Mouse (Mus musculus) MEL (cell line): ENCODE data around the gene Evl.

Experiments used
- CTCF ChIP-seq, 3 experiments: IDR thresholded peaks in 2 of 3; conservative IDR thresholded peaks in 1 of 3; 2 replicates each; pipeline ENCODE4 v1.5.1; 2011 to 2012; ENCODE audit warnings: low read length in 3 of 3, low read depth in 2 of 3, mild to moderate bottlenecking in 2 of 3, improper control_type of control experiment in 1 of 3, inconsistent platforms in 1 of 3, mixed read lengths in 1 of 3, moderate library complexity in 1 of 3; ENCODE audit not compliant: control insufficient read depth in 1 of 3, insufficient read depth in 1 of 3, poor library complexity in 1 of 3, severe bottlenecking in 1 of 3
- EP300 ChIP-seq, 2 experiments: IDR thresholded peaks; 2 replicates each; pipeline ENCODE4 v1.6.1; 2011; ENCODE audit warnings: improper control_type of control experiment in 2 of 2, low read length in 2 of 2, low read depth in 1 of 2, mild to moderate bottlenecking in 1 of 2
- ETS1 ChIP-seq: IDR thresholded peaks from 2 replicates; pipeline ENCODE4 v1.6.1; 2012; ENCODE audit warnings: low read depth, mild to moderate bottlenecking, inconsistent platforms, low read length, improper control_type of control experiment, moderate library complexity
- HCFC1 ChIP-seq: IDR thresholded peaks from 2 replicates; pipeline ENCODE4 v1.6.1; 2012; ENCODE audit warnings: low read depth, mild to moderate bottlenecking, inconsistent platforms, low read length, improper control_type of control experiment, moderate library complexity
- KAT2A ChIP-seq: conservative IDR thresholded peaks from 2 replicates; pipeline ENCODE4 v1.6.1; 2012; ENCODE audit warnings: low read depth, low read length, improper control_type of control experiment, inconsistent platforms
- MAFK ChIP-seq: IDR thresholded peaks from 2 replicates; pipeline ENCODE4 v1.6.1; 2011; ENCODE audit warnings: low read depth, mild to moderate bottlenecking, low read length, improper control_type of control experiment, borderline replicate concordance
- MAX ChIP-seq: IDR thresholded peaks from 2 replicates; pipeline ENCODE4 v1.6.1; 2011; ENCODE audit warnings: low read length, improper control_type of control experiment
- TAL1 ChIP-seq: IDR thresholded peaks from 2 replicates; pipeline ENCODE4 v1.6.1; 2012; ENCODE audit warnings: mild to moderate bottlenecking, inconsistent platforms, low read length, moderate library complexity, mixed read lengths
- TCF12 ChIP-seq: IDR thresholded peaks from 2 replicates; pipeline ENCODE4 v1.6.1; 2014; ENCODE audit warnings: low read depth, mild to moderate bottlenecking, inconsistent platforms, low read length, improper control_type of control experiment, moderate library complexity

DNA sequence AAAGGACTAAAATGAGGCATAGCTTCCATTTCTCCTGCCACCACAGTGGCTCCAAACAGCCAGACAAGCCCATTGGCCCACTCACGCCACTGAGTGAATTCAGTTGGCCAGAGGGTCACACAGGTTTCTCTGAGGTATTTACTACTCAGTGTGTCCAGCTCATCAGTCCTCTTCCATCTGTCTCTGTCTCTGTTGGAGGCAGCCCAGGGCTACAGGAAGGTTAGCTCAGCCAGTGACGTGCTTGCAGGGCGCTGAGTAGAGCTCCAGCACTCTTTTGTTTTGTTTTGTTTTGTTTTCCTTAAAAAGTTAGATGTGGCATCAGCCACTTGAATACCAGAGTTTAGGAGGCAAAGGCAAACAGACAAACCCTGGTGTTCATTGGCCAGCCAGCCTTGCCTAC lies 119.0 kb downstream of the Evl start:
- no peak for TF ChIP-seq KAT2A
- TF ChIP-seq CTCF (IDR thresholded peaks at IDR 0.05 in 2 of 3, conservative IDR thresholded peaks at IDR 0.05 in 1 of 3; ENCODE audit: control insufficient read depth in 1 of 3, insufficient read depth in 1 of 3, low read depth in 2 of 3, low read length in 3 of 3, poor library complexity in 1 of 3, severe bottlenecking in 1 of 3): no peak
- TF ChIP-seq MAX: no peak
- TF ChIP-seq ETS1: no peak
- TF ChIP-seq MAFK: no peak
- no peak for TF ChIP-seq TAL1
- TF ChIP-seq TCF12: no peak
- no peak for TF ChIP-seq EP300 (IDR thresholded peaks at IDR 0.05; ENCODE audit: low read depth in 1 of 2, low read length in 2 of 2)
- TF ChIP-seq HCFC1: no peak
